Mouse (Mus musculus) thymus, postnatal 0 days (tissue): ENCODE measurements at regions not wholly inside any gene's neighbourhood (a gene's known extent, or its start where the extent isn't known, plus 50 kb on each side); places are given as distances from the start of the nearest gene placed in this dataset.

Experiments used
- DNase-seq: peaks from one replicate; pipeline ENCODE4 v3.0.0-alpha.2; 2015; ENCODE audit warnings: low spot score

GRCm38 (mm10) chr13:118603474-118603873 lies 66.1 kb upstream of the Fgf10 start:
- DNase-seq, result no peak

- peak; percentile 3 for DNase-seq
Observed at GRCm38 (mm10) chr13:118596856-118597255, 72.7 kb upstream of the Fgf10 start.

DNA sequence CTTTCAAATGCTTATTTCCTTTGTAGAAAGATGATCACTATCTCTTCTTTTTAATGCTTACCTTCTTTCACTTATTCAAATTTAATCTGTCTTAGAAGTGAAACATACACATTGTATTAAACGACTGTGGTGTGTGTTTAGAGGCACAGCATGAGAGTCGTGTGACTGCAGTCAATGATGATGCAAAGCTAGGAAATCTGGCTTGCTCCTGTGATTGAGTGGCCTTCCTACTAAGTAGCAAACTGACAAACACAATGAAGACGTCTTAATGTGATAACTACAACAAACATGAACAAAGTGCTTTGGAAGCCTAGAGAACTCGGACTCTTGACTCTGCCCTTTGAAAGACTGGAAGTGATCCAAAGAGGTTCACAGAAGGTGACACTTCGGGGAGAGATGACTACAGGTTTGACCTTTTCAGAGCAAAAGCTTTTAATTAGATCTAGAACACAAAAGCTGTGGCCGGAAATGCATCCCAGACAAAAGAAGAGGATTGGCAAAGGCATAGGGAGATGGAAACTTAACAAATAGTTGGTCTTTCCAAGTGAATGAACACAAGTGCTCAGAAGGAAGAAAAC lies 73.3 kb upstream of the Fgf10 start:
- no peak for DNase-seq

DNA sequence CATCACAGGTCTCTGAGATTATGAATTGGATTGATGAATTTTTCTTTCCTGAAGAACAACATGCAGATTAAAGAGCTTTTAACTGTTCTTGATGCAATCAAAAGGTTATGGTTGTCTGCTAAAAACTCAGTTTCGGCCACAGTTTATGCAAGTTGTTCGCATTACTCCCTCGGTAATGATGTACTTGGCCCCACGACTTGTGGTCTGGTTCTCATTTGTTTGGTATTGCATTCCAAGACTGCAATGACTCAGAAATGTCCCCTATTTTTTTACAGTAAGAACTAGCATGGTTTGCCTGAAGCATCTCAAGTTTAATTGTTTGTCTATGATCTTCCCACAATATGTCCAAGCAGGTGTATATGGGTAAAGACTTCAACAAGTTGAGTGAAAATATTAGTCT lies 77.5 kb upstream of the Fgf10 start:
- DNase-seq, result no peak

DNA sequence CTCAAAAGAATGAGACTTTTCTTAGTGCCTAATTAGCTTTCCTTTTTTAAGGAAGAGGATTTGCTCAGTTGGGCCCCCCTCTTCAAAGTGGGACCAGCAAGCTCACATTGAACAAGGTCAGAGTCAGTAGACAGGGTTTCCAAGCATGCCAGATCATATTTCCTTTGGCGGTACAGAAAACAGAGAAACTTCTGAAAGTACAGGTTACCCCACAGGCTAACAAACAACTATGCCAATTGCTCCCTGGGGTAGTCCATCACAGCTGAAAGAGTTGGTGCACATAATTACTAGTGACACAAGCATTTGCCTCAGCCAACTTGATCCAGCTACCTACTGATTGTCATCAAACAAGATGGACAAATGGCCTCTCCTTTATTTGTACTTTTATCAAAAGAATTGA lies 97.0 kb upstream of the Fgf10 start:
- DNase-seq, result no peak

DNA sequence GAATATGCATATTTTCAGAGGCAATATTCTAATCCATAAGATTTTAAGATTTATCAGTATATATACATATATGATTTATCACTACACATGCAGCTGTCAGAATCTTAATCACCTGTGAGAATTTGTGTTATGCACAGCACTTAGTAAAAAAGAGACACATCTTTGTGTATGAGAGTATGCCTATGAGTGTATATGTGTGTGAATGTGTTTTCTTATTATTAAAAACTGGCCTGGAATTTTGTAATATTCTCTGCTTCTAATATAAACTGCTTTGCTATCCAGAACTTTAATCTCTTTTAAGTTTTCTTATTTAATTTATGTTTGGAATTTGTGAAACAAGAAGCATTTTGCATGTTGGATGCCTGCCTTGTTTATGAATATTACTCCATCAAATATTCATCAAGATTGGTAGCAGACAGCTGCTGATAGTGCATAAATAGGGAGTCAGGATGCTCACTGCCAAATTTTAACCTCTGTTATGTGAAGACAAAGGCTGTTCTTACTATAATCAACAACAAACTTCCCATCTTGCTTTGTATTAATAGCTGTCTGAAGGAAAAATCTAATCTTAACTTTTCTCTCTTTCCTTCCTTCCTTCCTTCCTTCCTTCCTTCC lies 104.3 kb upstream of the Fgf10 start:
- DNase-seq, result no peak

GRCm38 (mm10) chr13:118558966-118559365 lies 110.6 kb upstream of the Fgf10 start:
- DNase-seq, result no peak

DNA sequence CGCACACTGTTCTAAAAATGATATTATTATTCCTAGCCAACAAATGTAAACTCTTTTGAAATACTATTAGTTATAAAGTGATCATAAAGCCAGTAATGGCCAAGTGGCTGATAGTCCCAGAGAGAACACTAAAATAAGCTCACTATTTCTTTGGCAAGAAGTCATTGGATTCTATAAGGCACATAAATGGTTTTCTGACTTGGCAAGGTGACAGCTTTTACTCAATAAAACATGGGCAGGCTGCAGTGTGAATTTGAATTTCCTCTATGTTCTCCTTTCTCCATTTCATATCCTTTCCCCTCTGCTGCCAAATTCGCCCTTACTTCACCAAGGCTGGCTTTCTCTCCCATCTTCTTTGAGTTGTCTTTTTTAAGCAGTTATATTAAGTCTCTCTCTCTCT lies 117.6 kb upstream of the Fgf10 start:
- DNase-seq, result no peak

DNA sequence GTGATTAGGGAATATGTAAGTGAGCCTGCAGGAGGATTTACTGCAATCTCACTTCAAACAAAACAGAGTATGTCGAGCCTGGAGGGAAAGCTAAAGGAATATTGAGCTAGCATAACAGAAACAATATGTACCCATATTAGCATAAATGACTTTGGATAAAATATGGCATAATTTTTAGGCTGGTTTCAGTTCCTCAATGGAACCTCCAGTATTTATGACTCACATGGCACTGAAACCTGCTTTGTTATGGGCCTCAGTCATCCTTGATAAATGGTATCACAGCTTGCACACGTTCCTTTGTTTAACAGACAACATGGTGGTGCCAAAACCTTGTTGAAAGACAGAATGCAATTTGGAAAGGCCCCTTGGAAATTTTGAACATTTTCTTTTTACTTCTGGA lies 130.8 kb upstream of the Fgf10 start:
- no peak for DNase-seq

- no peak for DNase-seq
Observed at GRCm38 (mm10) chr13:118513961-118514360, 126.9 kb upstream of the Mrps30 start.

- DNase-seq, result no peak
Observed at GRCm38 (mm10) chr13:118506136-118506535, 119.1 kb upstream of the Mrps30 start.

DNA sequence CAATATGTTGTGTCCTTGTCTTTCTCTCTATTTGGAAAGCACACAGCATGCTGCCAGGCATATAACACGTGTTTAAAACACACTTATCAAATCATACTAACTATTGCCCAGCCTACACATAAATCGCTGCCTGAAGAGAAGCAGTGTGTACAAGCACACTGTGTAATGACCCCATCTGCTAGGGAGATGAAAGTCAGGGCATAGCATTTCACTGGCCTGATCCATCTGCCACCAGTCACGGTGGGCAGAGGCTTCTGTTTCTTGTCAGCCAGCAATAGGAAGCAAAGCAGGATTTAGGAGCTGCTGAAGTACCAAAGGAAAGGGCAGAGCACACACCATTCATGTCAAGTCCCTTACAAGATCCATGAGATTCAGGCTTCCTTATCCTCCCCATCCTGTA lies 103.6 kb upstream of the Mrps30 start:
- no peak for DNase-seq

DNA sequence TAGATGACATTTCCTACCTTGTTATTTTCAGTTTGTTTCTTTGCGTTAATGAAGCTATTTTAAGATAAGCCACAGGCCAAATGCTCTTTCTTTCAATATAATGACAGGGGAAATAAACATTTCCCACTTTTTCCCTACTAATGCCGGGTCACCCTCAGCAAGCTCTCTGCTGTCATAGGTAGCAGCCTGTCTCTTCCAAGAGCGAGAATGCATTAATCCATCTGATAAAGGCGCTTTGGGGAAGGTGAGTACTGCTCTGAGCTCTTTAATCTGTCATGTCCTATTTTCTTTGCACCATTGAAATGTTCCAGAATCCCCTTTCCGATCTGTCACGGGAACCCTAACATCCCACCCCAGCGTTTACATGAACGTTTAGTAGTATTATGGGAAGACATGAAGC lies 96.0 kb upstream of the Mrps30 start:
- DNase-seq, result no peak

DNA sequence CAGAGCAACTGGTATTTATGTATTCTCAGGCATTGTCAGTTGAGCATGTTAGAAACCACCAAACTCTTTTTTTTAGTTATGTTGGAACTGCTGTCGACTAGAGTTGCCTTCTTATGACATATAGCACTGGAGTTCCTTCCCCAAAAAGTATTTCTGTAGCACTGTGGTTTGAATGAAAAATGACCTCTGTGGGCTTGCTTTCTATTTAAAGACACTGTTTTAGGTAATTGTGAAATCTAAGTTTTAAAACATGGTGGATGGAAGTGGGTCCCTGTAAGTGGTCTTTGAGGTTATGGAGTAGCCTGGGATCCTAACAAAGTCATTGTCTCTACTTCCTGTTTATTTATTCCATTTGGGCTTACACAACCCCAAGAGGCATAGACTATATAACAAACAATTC lies 93.2 kb upstream of the Mrps30 start:
- no peak for DNase-seq

- no peak for DNase-seq
Observed at GRCm38 (mm10) chr13:118478487-118478886, 91.4 kb upstream of the Mrps30 start.

DNA sequence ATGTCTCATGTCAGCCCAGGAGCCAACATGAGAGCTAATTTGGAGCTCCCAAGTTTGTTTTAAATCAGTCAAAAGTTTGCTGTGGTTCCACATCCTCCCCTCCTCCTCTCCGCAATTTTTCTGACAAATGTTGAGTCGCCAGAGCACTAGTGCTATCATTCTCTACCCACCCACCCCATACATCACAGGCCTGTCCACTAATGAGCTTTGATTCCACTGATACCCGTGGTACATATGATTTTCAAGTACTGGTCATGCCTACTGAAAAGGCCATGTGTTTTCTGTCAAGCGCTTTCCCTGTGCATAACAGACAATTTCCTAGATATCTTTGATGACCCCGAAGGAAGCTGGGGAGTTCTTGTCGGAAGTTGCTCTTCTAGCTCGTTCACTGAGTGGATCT lies 85.5 kb upstream of the Mrps30 start:
- no peak for DNase-seq

DNA sequence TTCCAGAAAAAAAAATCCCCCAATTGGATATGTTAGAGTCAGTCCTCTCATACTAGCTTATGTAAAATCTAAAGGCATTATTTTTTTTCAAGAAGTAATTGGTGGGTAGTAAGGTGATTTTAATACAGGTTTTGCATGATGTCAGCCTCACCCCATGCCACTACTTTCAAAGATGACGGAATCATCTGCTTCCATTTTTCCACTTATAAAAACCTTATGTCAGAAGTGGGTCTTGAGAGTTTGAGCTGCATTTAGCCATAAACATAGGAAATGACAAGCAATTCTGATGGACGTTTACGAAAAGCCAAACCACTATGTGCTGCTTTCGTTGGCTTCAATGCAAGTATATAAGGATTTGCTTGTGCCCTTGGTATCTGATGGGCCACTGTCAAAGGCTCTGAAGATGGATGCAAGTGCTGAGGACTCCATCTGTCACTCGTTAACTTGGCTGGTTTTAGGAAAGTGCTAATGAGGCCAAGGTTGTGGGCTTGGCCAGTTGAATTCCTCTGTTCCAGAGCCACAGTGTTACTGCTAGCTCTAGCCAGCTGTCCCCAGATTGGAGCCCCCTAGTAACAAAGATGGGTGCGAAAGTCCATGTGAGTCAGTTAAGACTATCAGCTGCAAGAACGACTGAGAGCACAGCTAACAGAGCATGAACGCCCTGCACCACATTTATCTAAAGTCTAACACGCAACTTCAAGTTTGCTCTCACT lies 72.8 kb upstream of the Mrps30 start:
- DNase-seq, result no peak

GRCm38 (mm10) chr13:118448977-118449705 lies 62.1 kb upstream of the Mrps30 start:
- no peak for DNase-seq

- no peak for DNase-seq
Observed at GRCm38 (mm10) chr13:118441322-118442064, 54.4 kb upstream of the Mrps30 start.
